Mouse (Mus musculus) NIH3T3 (cell line): Measurements from ENCODE around the gene Olfr816.
"Not testable (repeated sequence)": the region's sequence is repeated elsewhere in the genome, so short reads cannot be mapped to it uniquely, and the experiment has no call there.

Experiments
- DNase-seq: peaks from one replicate; pipeline ENCODE4 v3.0.0-alpha.2; 2012; ENCODE audit warnings: low read depth

Olfr816 gene

GRCm38 (mm10) chr10:129915497-129915896, at the start of gene Olfr816:
Gene Olfr816, minus strand, starts transcription at chr10:129915597.
- DNase-seq: no peak

DNA sequence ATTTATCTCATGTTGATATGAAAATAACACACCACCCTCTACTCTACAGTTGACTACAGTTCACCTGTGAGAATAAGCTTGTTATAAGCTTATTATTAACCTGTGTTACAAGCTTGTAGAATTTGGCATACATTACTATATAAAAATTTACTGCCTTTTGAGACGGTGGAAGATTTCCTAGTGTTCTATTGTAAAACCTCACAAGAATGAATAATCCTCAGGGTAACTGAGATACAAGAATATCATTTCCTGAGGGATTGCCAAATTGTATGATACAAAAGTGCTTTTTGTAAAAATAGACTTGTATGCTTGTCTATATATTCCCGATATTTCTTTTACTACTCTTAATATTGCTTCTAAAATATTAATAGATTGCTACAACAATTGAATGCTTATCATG, 33.6 kb upstream of the Olfr816 start, which contains the start of gene Olfr818:
Gene Olfr818 (minus strand): TSS at position 101 of the 400 bp plus-strand sequence.
- no peak for DNase-seq

- not testable (repeated sequence) for DNase-seq
Observed at GRCm38 (mm10) chr10:129905767-129906166, 9.6 kb downstream of the Olfr816 start, which contains the start of gene Olfr815. Gene Olfr815, minus strand, starts transcription at chr10:129905867.

- no peak for DNase-seq
Observed at GRCm38 (mm10) chr10:129885934-129886333, 29.5 kb downstream of the Olfr816 start.

DNA sequence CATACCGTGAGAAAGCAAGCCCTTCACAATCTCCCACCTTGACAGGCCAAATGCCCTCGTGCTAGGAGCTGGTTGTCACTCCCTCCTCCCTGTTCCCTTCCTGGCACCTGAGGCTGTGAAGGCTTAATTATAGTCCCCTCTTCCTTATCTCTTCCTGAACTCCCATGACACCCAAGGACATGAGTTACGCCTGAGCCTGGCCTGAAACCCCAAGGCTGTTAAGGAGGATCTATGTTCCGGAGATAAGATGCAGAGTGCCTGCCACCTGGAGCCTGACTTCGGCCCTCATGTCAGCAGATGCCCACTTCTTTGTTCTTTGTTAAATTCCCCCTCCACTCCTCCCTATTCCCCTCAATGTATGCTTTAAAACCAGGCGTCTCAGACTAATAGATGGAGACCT, 29.9 kb downstream of the Olfr816 start:
- DNase-seq: not testable (repeated sequence)

DNA sequence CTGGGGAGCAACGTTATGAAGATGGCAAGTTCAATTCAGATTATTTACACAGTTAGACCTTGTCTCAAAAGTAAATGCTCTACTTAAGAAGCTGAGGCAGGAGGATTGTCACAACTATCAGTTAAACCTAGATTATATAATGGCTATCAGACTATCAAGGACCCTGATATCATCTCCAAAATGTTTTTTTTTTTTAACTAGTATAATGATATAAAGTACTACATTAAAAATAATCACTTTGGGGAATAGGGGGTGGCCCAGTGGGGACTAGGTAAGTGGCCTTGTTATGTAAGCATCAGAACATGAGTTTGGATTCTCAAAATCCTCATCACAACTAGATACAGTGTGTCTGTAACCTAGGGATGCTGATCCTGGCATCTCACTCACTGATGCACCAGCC, 35.6 kb downstream of the Olfr816 start, which contains the start of gene Olfr814:
Gene Olfr814 (minus strand): TSS at position 101 of the 400 bp plus-strand sequence.
- not testable (repeated sequence) for DNase-seq
